Mouse (Mus musculus) MN1 (cell line): ENCODE data around the gene Cab39.

ENCODE experiments used
- DNase-seq: peaks from one replicate; pipeline ENCODE4 v3.0.0-alpha.2; 2016; ENCODE audit warnings: low spot score

The Cab39 gene

GRCm38 (mm10) chr1:85850851-85851250 lies 57.6 kb downstream of the Cab39 start:
- DNase-seq: no peak

- peak; percentile 80 for DNase-seq
Observed at GRCm38 (mm10) chr1:85852996-85853689, 59.9 kb downstream of the Cab39 start.

GRCm38 (mm10) chr1:85853865-85854264 lies 60.6 kb downstream of the Cab39 start:
- DNase-seq: no peak

- no peak for DNase-seq
Observed at GRCm38 (mm10) chr1:85854475-85854874, 61.2 kb downstream of the Cab39 start.

DNA sequence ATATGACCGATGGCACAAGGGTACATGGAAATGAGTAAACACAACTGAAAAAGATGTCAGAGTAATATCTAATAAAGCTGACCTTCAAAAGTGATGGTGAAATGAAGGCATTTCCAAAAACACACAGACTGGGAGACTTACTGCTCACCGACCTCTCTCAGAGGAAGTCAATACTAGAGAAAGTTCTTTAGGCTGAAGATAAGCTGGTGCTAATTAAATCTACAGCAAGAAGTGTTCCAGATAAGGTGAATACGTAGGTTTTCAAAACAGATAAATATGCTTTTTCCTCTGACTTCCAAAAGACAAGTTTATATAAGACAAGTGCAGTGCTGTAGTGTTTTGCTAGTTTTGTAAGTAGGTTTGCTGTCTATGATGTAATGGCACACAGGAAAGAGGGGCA lies 63.0 kb downstream of the Cab39 start:
- DNase-seq: no peak

DNA sequence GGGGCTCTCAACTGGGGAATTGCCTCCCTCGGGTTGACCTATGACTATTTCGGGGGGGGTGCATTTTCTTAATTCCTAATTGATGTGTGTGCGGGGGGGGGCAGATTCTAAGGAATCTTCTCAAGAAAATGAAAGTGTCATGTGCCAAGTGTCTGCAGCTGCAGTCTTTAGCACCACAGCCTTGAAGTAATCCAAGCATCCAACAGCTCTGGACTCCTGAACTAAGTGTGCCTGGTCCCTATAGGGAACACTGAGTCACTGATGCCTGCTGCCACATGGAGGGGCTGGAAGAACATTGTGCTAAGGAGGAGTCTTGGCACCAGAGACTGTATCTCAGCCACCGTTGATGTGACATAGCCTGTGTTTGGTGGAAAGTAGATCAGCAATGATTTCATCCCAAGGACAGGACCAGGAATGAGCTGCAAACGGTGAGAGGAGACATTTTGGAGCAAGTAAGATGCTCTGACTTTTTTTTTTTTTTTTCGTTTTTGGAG lies 64.1 kb downstream of the Cab39 start:
- DNase-seq: no peak

- DNase-seq: no peak
Observed at GRCm38 (mm10) chr1:85864383-85864782, 71.1 kb downstream of the Cab39 start.

DNA sequence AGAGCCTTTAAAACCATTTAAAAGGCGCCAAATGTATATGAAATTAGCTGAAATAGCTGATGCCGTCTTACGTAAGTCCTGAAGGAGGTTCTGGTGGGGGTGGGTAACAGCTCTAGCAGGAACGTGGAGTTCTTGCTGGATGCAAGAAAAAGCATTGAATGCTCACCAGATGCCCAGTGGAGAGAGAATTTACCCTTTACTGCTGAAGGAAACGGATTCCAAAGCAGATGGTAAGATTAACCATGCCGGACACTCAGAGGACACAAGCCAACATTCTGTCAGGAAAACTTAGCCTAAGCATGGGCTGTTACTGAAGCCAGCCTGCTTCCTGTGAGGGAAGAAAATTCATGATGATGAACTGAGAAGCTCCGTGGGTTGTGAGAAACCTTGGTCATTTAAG lies 76.8 kb downstream of the Cab39 start:
- no peak for DNase-seq

GRCm38 (mm10) chr1:85870546-85870945 lies 77.3 kb downstream of the Cab39 start:
- no peak for DNase-seq

DNA sequence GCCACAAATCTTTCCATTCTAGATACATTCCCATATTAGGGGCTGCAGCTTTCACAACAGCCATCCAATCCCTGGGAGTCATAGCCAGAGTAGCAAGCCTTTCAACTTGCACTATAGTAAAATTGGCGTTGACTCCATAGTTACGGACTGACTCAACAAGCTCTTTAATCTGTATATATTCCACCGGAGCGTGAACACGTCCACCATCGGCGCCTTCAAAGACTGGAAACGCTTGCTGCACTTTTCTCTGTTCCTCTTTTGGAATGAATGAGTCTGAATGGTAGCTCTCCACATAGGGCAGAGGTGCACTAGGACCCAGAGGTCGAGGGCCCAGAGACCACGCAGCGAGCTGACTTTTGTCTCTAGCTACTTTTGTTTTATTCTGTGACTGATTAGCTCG lies 88.8 kb downstream of the Cab39 start:
- no peak for DNase-seq

GRCm38 (mm10) chr1:85887221-85887620 lies 94.0 kb downstream of the Cab39 start:
- no peak for DNase-seq

GRCm38 (mm10) chr1:85894231-85894747 lies 101.0 kb downstream of the Cab39 start, which contains the start of gene Itm2c:
Gene Itm2c, plus strand, starts transcription at chr1:85894281.
- peak; percentile 86 for DNase-seq

DNA sequence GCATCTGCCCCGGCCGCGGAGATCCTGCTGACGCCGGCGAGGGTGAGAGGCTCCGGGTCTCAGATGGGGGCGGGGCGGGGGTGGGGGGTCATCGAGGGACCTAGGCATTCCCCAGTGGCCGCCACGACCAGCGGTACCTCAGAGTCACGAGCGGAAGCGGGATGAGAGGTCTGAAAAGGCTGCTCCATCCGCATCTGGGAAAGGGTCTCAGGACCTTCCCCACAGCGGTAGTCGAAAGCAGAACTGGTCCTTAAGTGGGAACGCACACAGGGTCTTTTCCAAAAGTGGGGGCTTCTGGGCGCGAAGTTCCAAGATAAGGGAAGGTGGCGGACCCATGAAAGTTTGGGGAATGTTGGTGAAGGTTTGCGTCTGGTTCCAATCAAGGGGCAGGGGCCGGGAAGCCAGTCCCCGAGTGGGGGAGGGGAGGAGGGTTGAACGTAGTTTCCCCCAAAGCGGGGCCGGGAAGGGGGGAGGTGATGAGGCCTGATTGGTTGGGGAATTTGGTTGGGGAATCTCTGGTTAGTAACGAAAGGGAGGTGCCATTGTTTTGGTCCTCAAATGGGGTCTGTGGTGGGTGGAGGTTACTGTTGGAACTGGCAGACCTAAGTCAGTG lies 101.6 kb downstream of the Cab39 start:
- no peak for DNase-seq

DNA sequence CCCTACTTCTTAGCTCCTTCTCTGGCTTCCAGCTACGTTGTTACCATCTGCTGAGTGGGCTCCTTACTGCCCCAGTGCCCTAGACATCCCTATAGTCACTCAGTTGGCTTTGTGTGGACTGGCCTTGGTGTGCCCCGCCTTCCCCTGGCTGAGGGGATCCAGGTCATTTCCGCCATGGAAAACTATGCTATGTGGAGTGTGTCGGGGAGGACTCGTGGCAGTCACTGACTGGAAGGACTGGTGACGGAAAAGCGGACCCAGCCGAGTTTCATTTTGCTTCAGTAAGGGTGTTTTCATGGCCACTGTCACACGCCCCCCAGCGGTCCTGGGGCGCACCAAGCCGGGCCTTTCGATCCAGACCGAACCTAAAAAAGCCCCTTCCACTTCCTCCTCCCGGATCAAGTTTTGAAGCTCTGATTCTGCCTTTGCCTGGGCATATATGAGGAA lies 102.2 kb downstream of the Cab39 start:
- DNase-seq: no peak

DNA sequence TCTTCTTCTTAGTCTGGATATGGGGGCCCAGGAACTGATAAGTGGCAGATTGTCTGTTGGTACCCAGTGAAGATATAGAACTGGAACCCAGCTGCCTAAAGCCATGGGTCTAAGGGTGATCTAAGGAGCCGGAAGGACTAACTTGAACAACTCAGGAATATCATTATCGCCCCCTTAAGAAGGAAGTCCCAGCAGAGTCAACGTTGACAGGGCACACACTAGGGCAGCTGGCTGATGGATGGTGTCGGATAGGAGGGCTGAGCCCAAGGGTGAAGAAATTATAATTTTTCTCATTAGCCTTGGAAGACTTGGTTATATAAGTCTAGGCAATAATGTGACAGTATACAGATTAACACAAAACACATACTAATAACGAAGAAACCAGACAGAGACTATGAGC lies 102.9 kb downstream of the Cab39 start:
- no peak for DNase-seq

DNA sequence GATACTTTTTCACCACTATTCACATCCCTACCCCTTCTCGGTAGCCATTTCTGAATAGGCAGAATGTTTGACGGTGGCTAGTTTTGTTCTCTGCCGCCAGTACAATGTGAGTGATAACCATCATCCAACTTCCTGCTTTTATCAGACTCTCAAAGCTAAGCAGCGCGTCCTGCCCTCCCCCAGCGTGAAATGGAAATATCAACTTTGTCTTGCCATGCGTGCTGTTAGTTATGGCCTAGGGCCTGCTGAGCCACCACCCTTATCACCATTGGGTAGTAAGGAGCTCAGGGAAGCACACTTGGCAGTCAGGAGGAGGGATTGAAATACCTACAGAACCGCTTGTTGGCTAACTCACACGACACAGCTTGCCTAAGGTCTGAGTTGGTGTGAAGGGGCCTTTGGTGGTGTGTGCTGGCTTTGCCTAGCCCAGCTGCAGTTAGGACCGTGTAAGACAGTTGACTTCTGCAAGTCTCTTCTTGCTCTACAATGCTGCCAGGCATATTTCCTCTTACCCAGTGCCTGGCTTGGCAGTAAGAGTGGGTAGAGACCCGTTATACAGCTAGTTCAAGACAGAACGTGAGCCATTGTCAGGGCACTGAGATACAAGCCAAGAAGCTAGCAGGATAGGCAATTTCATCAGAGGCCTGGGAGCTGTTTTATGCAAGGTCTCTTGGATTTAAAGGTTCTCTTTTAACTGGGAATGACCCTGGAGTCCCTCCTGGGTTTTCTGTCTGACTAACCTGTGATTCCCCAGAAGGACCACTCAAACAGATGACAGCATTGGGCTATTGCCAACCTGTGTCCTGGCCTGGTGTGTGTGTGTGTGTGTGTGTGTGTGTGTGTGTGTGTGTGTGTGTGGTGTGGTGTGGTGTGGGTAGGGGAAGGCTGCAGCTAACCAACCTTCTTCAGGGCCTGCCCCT lies 103.8 kb downstream of the Cab39 start:
- DNase-seq: no peak

GRCm38 (mm10) chr1:85897901-85898760 lies 104.9 kb downstream of the Cab39 start:
- DNase-seq: no peak

DNA sequence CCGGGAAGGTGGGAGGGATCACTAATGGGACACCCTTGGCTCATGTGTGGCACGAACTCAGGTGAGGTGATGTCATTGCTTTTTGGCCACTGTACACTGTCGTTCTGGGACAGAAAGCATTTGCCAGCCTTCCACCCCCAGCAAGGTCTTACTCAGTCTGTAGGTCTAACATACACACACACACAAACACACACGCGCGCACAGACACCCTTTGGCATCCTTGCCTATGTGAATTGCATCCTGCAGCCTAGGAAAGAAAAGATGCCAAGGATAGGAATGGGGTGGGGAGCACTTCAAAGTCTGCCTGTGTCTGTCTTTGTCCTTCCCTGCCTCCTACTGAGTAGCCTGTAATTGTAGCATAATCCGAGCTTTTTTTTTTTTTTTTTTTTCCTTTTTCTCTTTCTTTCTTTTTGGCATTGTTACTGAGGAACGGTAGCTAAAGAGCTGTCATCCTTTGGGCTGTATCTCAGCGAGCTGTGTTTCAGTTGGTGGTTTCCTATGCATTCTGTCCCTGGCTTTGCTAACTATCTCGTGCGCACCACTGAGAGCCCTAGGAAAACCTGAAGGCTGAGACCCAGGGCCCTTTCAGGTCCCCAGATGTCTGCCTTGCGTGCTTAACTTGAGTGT lies 105.6 kb downstream of the Cab39 start:
- no peak for DNase-seq

DNA sequence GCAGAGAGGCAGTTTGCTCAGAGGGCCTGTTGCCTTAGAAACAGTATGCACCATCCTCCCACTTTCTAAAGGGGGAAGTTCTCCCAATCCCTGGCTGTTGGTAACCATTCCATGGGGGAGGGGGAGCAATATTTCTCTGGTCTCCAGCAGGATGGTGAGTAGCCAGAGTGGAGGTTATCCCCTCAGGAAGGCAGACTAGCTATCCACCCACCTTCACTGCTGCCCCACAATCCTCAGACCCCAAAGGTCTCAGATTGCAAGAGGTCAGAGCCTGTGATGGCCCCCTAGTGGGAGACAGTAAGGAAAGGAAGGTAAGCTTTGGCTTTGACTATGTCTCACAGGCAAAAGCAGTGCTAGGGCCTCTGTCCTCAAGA lies 106.1 kb downstream of the Cab39 start:
- no peak for DNase-seq

- no peak for DNase-seq
Observed at GRCm38 (mm10) chr1:85900521-85901333, 107.5 kb downstream of the Cab39 start.
